Mouse (Mus musculus) layer of hippocampus, adult 2 months (tissue): ENCODE measurements around the gene Lcmt1. TPM values are rescaled to one million over a fixed set of nuclear protein-coding genes. Genes with fewer than 3 reads are reported as not detected.
A peak's percentile ranks its signal among the peaks of the same experiment; 100 is the strongest.

Experiments
- DNase-seq, 2 experiments: peaks; one replicate each; pipeline ENCODE4 v3.0.0; 2022; ENCODE audit warnings: low spot score in 2 of 2
- H3K27ac ChIP-seq: fragments of 200-600 bp; 2 replicates; pipeline ENCODE4 v1.8.1; 2022
- H3K4me3 ChIP-seq: fragments of 200-600 bp; 2 replicates; pipeline ENCODE4 v1.8.1; 2022; ENCODE audit warnings: mild to moderate bottlenecking
- CTCF ChIP-seq: fragments of 200-600 bp; conservative IDR thresholded peaks from 2 replicates; pipeline ENCODE4 v1.8.1; 2022; ENCODE audit warnings: antibody characterized with exemption, mild to moderate bottlenecking, moderate library complexity
- total RNA-seq, 2 experiments: library from RNA; stranded (reverse); gene quantifications; 2 replicates each; pipeline ENCODE4 v1.2.3; 2021

Gene Lcmt1
- total RNA-seq, 2 experiments from 2014 or later, result 88.7 to 94.3 TPM

DNA sequence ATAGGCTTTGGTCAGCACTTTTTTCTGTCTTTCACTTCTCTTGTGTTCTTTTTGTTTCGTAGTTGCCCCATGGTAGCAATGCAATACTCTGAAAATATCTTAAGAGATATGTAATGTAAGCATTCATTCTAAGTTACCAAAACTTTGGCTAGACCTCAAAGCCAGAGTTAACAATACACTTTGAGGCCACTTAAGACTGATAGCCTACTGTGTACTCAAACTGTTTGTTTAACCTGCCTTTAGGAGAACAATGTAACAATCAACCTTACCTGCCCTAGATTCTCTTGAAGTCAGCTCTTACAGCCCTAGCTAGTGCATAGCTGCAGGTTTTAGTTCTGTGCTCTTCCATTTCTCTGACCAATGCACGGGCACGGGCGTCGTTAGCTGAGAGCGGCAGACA, 24.7 kb downstream of the Lcmt1 start:
- TF ChIP-seq CTCF, result no peak
- Histone ChIP-seq H3K27ac (no peak overlapping the region), H3K4me3 (no peak overlapping the region)
- no peak for DNase-seq

DNA sequence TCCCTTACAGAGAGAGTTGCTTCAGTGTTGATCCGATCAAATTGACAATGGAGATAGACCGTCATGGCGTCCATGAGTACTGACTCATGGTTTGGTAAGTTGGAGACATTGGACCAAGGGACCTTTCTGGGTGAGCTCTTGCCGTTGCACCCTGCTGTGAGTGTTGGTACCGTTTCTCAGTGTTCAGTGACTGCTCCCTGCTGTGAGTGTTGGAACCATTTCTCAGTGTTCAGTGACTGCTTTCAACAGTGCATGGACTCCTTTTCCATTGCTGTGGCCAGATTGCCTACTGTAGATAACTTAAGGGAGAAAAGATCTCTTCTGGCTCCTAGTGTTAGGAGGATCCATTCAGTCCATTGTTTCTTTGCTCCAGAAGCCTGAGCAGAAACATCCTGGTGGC, 27.3 kb downstream of the Lcmt1 start:
- Histone ChIP-seq H3K27ac (no peak overlapping the region), H3K4me3 (no peak overlapping the region)
- DNase-seq, result no peak
- TF ChIP-seq CTCF, result no peak

DNA sequence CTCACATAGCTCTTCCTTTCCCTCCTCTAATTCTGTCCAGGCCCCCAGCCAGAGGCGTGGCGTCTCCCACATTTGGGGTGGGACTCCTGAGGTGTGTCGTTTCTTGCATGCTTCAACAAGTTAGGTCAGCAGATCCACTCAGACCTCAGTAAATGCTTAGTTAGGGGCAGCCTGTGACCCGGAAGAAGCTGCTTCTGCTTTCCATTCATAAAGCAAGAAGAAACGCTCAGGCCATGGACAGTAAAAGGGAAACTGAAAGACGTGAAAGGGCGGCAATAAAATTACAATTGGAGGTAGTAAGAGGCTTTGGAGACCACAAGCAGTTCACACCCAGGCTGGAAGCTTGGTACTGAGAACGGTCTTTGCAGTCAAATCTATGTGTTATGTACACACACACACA, 27.8 kb downstream of the Lcmt1 start:
- DNase-seq, result no peak

DNA sequence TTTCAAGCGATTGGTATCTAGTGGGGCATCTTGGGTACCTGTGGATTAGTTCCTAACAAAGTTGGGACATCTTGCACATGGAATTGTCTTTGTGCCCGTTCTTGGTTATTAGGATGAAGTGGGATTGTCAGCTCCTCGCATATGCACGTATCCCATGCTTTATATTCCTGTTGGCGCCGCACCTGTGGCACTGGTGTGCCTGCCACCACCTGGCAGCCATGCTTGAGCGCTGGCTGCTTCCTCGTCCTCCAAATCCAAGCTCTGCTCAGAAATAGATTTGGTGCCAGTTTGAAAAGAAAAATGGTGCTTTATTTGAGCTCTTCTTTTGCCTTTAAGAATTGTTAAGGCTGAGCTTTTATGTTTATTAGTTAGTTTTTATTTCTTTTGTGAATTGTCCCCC, 28.3 kb downstream of the Lcmt1 start:
- Histone ChIP-seq H3K27ac (no peak overlapping the region), H3K4me3 (no peak overlapping the region)
- no peak for DNase-seq
- TF ChIP-seq CTCF, result no peak

More for the DNA sequence above, 27.8 kb downstream of the Lcmt1 start:
- Histone ChIP-seq H3K4me3 (no peak overlapping the region), H3K27ac (no peak overlapping the region)
- TF ChIP-seq CTCF, result no peak

DNA sequence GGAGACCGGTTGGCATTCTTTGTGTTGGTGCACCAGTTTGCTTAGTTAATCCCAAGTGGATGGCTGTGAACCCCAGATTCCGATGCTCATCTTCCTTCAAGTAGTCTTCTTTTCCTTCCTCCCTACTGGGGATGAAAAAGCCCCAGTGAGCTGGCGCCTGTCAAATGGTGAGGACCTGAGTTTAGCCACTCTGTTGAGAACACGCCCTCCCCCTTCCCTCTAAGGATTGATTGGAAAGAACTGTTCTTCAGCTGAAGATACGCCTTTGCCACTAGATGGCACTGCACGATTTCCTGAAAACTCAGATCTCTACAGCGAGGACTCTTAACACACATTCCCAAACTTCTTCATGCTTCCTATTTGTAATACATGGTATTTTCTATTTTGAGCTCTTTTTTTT, 29.2 kb downstream of the Lcmt1 start:
- Histone ChIP-seq H3K4me3 (no peak overlapping the region), H3K27ac (no peak overlapping the region)
- peak; percentile 93 for TF ChIP-seq CTCF
- DNase-seq, result peak; percentile 58 to 63

DNA sequence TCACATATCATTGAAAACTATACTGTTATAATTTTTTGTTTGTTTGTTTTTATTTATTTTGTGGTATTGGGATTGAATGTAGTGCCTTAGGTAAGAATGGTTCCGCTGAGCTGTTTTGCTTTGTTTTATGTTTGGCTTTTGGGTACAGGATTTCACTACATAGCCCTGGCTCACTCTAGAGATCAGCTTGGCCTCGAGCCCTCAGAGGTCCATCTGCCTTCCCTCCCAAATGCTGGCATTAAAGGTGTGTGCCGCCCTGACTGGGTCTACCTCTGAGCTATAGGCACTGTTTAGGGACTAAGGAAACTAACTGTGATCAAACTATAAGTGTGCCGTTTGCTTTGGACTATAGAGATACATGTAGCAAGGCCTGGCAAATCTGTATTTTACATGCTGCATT, 29.7 kb downstream of the Lcmt1 start:
- TF ChIP-seq CTCF, result no peak; the same call in 1 of the 2 replicates
- DNase-seq, result no peak
- H3K4me3 ChIP-seq, result no peak overlapping the region
- no peak overlapping the region for H3K27ac ChIP-seq

DNA sequence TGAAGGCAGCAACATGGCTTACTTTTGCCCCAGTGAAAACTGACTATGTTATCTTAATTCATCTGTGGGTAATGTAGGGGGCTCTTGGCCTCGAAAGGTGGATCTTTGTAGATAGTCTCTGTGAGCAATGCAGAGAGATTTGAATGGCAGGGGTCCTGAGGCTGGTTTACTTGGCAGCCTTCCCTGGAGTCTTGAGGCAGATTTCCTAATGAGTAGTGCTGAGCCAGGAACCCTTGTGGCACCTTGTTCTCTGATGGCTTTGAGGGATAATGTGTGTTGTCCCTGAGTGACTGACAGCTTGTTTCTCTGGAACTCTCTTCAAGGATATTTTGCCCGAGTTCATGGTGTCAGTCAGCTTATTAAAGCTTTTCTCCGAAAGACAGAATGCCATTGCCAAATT, 31.5 kb downstream of the Lcmt1 start:
- H3K4me3 ChIP-seq, result no peak overlapping the region
- DNase-seq, result no peak
- TF ChIP-seq CTCF, result no peak
- H3K27ac ChIP-seq, result no peak overlapping the region

DNA sequence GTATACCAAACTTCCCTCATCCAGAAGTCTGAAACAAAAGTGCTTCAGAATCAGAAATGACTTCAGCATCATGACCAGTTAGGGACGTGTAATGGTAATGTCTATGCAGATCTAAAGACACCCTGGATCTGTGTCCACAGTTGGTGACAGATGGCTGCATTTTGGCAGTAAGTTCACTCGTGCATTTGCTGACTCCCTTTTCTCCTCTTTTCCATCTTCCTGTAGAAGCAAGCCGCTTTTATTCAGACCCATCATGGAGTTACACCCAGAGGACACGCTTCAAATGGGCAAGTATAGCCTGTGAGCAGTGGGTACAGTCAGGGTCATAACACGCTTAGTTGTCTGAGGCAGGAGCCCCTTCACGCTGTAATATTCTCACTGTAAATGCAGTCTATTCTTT, 34.6 kb downstream of the Lcmt1 start:
- Histone ChIP-seq H3K4me3 (no peak overlapping the region), H3K27ac (peak overlapping the region; percentile 37)
- TF ChIP-seq CTCF, result no peak
- DNase-seq, result peak; percentile 25 to 45

DNA sequence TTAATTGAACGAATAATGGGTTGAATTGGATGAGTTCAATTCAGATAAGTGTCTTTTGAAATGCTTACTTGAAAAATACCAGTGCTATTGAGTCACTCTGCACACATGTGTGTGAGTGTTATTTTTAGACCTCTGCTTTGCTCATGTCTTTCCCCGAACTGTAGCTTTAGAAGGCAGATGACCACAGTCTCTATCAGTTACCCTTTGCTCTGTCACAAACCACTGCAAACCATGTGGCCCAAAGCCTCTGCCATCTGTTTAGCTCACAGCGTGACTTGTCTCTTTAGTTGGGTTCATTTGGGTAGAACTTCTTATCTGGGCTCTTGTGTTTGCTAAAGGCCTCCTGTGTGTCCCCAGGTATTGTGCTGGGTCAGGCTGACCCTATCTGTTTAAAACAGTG, 36.0 kb downstream of the Lcmt1 start:
- DNase-seq, result no peak
- no peak overlapping the region for H3K27ac ChIP-seq
- no peak overlapping the region for H3K4me3 ChIP-seq
- TF ChIP-seq CTCF, result no peak

DNA sequence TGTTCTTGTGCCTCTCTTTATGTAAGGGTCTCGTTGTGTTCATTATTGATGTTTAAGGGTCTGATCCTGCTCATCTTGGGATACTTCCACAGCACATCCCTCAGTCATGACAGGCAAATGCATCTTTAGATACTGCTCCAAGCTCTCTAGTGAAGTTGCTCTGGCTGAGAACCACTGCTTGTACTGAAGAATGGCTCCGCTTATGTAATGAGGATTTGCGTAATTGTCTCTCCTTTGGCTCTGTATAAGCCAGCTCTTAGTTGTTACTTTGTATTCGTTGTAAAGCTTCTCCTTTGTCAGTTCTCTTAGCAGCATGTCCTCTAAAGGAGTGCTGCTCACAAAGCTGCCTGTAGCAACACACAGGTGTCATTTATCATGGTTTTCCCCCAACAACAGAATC, 37.4 kb downstream of the Lcmt1 start:
- no peak for TF ChIP-seq CTCF
- no peak overlapping the region for H3K4me3 ChIP-seq
- no peak for DNase-seq
- no peak overlapping the region for H3K27ac ChIP-seq

DNA sequence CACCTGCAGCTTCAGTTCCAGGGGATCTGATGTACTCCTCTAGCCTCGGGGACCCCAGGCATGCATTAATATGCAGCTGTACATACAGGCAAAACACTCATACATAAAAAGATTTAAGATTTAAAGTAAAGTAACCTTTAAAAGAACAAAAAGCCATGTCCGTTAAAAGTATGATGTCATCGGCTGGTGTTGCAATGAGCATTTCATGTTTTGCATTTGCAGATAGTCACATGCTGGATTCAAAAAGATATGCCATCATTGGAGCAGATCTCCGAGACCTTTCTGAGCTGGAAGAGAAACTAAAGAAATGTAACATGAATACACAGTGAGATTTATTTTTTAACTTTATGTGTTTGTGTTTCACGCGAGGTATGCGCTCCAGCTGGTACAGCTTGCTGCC, 40.9 kb downstream of the Lcmt1 start:
- no peak overlapping the region for H3K4me3 ChIP-seq
- peak overlapping the region; percentile 71 for H3K27ac ChIP-seq
- no peak for DNase-seq
- TF ChIP-seq CTCF, result no peak

DNA sequence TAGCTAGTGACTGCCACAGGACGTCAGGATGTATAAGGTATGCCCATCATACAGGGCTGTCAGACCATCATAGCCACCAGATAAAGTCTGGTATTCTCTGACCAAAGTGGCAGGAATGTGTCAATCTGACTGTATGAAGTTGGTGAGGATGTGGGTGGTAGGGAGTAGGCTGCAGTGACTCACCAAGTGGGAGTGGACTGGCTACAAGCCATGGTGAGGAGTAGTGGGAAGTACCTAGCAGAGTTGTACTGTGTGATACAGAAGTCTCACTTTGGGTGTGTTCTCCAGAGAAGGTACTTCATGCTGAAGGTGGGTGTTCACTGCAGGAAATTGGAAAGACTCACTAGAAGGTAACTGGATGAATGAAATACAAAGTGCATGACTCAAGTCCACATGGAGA, 41.5 kb downstream of the Lcmt1 start:
- TF ChIP-seq CTCF, result no peak
- H3K4me3 ChIP-seq, result no peak overlapping the region
- DNase-seq, result peak; percentile 65 to 70
- H3K27ac ChIP-seq, result peak overlapping the region; percentile 71; the same call in 1 of the 2 replicates

DNA sequence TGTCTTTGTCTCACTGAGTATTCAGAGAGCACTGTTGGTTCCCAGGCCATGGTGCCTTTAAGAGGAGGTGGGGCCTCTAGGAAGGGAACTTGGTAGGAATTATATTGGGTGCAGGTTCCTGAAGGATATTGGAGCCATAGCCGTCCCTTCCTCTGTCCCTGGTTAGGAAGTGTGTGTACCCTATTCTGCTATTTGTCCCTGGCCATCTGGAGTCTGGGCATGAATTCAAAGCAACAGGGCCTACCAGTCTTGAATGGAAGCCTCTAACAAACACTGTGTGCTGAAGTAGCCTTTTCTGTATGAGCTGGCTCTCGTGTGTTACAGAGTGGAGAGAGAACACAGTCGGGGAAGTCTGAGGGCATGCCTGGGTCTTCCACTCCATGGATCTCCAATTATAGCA, 42.6 kb downstream of the Lcmt1 start:
- peak; percentile 39 to 47 for DNase-seq
- TF ChIP-seq CTCF, result no peak
- H3K4me3 ChIP-seq, result no peak overlapping the region
- H3K27ac ChIP-seq, result peak overlapping the region; percentile 72

DNA sequence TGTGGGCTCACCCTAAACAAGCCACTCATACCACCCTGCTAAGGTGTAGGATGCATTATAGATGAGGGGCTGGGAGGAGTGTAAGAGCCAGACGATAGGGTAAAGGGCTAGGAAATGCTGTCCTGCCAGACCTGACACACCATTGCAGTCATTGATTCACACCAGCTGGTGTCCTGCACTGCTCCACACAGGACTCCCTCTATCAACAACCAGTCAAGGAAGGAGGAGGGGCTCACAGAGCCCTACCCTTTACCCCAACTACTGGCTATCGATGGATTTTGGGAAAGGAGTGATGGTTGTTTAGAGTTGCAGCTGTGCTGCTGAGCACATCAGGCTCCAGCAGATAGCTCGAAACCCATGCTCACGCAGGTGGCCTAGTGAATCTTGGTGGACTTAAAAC, 47.2 kb downstream of the Lcmt1 start:
- no peak for DNase-seq
- Histone ChIP-seq H3K4me3 (no peak overlapping the region), H3K27ac (no peak overlapping the region)
- TF ChIP-seq CTCF, result no peak

DNA sequence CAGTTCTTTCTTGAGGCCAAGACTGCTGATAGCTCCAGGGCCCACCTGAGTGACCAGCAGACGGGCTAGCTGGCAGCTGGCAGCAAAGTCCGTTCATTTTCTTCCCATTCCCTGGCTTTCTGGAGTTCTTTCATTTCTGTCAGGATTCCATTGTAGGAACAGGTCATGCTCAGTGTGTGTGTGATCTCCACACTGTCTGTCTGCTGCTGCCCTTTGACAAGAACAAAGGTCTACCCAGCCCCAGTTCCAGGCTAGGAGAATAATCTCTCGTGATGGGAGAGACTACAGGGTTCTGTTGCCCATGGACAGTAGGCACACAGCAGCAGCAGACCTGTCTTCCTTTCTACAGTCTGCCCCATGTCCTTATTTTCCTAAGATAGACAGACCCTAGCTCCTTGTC, 48.1 kb downstream of the Lcmt1 start:
- H3K27ac ChIP-seq, result no peak overlapping the region; the same call in 1 of the 2 replicates
- no peak for DNase-seq
- TF ChIP-seq CTCF, result no peak
- H3K4me3 ChIP-seq, result no peak overlapping the region
